Mouse (Mus musculus) megakaryocyte, adult 5-6 weeks (primary cell): ENCODE measurements around the gene Irf4. TPM values are rescaled to one million over a fixed set of nuclear protein-coding genes. Genes with fewer than 3 reads are reported as not detected.

Source experiments
- ATAC-seq: 2 replicates; pipeline ENCODE4 v1.8.0; 2016; ENCODE audit warnings: mild to moderate bottlenecking, inconsistent platforms; ENCODE audit not compliant: poor library complexity, severe bottlenecking
- total RNA-seq, 2 experiments: library from RNA; stranded (forward) in 1 of 2; stranded (reverse) in 1 of 2; fragments of 153-499, 151-499 nt in 1 of 2; fragments of 221-1000, 200-1000 nt in 1 of 2; gene quantifications; 2 replicates each; pipeline versions ENCODE4 v1.2.3 to v1.2.4; 2015 to 2017

Gene Irf4
- total RNA-seq, 2 experiments from 2014 or later = 12.4 to 13.0 TPM

DNA sequence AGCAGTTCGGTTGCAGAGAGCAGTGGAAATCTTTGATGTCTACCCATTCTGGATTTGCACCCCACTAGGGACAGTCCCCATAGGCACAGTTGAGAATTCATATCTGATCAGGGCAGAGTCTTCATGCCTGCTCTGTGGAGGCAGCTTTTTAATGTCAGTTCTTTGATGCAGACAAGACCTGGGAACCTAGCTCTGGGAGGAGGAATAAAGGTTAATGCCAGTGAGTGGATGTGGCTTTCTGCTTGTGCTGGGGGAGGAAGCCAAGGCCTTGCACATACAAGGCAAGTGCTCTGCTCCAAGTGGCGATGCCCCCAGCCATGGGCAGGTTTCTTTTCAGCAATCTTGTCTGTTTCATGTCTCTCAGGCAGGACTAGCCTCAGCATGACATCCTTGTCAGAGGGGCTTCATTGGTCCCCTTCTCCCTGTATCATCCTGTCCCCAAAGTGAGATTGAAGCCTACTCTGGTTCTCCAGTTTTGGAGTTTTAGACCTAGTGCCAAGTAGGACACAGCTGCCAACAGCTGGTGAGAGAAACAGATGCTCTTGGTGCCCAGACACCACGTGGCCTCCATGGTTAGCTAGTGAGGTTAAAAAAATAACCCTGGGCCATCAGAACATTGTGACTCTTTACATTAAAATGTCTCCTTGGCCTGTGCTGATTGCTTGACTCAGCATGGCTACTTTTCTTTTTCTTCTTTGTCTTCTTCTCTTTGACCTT, 11.5 kb downstream of the Irf4 start:
- ATAC-seq = no peak

DNA sequence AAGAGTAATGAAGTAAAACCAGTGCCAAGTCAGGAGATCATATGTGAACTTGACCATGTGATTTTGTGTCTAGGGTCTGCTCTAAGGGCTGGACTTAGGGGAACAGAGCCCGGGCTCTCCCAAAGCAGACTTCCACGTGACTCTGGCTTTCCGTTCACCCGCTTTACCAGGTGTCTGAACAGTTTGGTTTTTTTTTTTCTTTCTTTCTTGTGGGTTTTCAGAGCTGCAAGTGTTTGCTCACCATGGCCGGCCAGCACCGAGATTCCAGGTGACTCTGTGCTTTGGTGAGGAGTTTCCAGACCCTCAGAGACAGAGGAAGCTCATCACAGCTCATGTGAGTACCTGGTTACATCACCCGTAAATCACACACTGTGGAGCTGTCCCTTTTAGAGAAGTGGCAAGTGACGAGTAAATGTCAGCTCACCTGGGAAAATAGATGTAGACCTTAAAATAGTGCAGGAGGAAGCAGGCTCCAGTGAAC, 12.2 kb downstream of the Irf4 start:
- ATAC-seq = no peak

DNA sequence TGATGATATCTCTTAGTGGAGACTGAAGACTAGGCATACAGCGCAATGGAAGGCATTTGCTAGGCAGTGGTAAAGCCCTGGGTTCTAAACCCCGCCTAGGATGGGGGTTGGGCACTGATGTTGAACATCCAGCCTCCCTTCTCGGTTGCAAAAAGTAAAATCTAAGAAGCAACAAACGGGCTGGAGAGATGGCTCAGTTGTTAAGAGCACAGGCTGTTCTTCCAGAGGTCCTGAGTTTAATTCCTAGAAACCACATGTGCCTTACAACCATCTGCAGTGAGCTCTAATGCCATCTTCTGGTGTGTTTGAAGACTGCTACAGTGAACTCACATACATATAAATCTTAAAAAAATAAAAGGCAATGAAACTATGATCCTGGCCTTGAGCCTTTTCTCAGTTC, 13.2 kb downstream of the Irf4 start:
- no peak for ATAC-seq

DNA sequence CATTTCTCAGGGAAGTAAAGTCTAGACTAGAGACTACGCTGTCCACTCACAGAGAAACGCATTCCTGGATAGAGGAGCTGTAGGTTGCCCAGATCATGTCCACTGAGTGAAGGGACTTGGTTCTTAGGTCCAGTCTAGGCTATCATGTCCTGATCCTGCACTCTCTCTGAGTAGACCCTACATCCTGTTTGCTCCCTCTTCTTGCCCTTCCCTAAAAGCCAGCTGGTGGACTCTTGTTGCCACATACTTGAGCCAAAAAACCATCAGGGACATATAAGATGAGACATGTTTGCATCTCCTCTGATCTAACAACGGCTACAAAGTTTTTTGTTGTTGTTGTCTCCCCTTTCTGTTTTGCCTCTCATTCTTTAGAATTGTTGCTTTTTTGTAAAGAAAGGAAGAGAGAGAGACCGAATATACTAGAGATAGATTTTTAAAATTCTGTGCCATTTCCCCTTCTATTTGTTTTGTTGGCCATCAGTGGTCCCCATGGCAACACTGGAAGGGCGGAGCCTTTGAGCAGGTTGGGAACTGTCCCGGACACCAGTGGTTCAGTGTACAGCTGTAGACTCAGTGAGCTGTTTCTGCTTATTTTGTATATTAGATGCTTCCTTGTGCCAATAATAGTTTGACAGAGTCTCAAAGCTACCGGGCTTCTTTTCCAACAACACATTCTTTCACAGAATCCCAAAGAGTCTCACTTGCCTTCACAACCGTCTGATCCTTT, 15.2 kb downstream of the Irf4 start:
- 0 out of 2 replicates have a peak, but pooled peaks have one; percentile 36 for ATAC-seq

DNA sequence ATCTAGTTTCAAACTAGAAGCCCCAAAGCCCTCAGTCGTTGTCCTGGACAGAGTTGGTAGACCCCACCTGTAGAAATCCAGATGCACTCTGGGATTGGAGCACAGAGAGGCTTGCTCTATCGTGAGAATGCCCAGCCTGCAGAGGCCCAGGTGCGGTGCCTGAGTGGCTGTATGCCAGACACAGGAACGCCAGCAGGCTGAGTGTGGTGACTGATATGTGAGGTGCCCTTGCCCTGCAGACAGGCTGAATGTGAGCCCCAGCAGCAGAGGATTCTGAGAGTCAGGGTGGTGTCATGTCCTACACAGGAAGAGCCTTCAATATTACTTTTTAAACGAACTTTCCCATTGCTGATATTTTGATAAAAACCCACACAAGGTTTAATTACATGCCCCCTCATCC, 16.9 kb downstream of the Irf4 start:
- ATAC-seq = no peak

DNA sequence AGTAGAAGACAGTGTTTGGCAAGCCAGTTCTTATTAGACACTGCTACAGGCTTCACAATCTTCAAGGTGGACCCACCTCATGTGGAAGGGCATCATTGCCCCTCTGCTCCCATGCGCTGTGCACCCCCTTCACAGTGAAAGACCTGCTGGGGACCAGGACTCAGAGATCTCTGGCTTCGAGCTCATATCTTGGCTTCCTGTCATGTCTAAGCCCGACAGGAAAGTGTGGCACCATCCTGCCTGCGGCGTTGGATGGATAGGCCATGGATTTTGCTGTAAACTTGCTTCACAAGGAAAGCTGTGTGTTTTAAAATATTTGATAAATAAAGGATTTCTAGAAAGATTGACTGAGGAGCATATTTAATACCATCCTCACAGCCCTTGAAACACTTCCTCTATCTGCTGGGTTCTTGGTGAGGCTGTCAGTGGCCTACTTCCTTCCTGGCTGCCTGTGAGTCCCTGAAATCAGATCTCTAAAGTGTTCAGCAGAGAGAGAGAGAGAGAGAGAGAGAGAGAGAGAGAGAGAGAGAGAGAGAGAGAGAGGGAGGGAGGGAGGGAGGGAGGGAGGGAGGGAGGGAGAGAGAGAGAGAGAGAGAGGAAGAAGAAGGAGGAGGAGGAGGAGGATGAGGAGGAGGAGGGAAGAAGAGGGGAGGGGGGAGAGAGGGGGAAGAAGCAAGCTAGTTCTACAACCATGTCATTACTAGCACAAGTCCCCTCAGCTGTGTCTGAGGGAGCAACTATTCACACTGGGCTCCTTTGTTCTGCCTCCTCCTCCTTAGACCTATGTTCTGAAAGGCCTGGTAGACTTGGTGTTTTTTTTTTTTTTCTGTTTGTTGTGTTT, 17.8 kb downstream of the Irf4 start:
- ATAC-seq = peak; percentile 82

DNA sequence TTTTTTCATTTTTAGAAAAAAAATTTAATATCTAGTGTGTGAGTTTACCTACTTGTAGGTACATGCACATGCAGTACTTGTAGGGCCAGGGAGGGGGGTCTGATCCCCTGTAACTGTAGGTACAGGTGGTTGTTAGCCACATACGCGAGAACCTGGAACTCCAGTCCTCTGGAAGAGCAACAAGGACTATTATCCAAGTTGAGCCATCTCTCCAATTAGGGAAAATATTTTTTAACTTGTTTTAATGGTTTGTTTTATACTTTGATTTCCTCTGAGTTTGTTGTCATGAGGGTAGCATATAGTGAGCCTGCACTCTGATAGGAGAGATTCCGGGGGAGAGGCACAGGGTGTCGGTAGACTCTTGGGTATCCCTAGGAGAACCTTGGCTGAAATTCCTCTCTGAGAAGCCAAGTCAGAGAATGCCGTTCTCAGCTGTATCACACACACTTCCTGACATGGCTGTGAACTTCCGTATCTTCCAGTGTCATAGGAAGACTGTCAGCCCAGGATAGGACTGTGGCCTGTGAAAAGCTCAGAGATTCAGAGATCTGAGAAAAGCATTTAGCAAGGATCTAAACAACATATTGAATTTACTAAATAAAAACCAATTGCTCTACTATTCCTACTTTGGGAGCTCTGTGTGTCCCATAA, 18.6 kb downstream of the Irf4 start:
- no peak for ATAC-seq

DNA sequence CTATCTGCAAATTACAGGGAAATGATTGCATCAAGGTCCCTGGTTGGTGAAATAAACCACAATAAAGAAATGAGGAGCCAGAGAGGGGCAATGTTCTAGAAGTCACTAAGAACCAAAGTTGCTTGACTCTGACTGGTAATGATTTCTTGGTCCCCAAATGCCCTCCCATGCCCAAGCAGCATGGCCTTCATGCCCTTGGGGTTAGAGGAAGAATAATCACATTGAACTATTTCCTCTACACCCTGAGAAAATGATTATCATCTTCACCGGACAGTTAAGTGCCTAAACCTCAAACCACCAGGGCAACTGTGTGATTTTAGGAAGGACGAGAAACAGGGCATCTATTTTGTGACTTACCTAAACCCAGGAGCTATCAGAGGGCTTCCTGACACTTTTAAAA, 27.0 kb downstream of the Irf4 start:
- ATAC-seq = no peak

DNA sequence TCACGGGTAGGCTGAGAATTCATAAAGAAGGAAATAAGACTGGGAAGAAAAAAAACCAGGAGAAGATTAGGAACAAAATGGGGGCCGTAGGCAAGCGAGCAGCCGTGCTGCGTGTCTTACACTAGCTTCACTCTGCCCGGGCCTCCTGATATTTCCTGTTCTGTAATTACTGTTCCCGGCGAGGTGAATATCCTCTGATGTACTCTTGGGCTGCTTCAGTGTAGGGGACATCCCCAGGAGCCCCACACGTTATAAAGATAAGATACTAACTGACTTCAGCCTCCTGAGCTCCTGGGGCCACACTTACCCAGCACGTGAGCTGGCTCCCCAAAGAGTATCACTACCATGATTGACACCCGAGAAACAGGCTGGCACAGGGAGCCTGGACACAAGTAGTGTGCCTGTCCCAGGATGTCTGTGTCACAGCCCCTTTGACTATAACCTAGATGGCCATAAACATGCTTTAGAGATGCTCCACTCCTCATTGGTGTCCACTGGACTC, 28.7 kb downstream of the Irf4 start:
- ATAC-seq = no peak

DNA sequence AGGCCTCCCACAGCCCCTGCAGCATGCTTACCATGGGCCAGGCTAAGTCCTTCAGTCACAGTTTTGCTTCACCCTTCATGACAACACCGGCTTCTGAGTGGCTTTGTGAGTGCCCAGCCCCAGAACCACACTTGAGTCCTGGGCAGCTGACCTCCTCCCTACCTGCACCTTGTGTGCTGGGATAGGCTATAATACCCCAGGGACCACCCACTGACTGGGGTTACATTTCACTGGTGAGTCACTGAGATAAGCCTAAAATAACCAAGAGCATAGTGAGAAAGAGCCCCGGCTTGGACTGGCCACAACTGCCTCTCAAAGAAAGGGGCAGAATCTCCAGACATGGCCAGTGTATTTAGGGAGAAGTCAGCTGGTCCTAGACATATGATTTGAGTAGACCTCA, 32.9 kb downstream of the Irf4 start:
- no peak for ATAC-seq

DNA sequence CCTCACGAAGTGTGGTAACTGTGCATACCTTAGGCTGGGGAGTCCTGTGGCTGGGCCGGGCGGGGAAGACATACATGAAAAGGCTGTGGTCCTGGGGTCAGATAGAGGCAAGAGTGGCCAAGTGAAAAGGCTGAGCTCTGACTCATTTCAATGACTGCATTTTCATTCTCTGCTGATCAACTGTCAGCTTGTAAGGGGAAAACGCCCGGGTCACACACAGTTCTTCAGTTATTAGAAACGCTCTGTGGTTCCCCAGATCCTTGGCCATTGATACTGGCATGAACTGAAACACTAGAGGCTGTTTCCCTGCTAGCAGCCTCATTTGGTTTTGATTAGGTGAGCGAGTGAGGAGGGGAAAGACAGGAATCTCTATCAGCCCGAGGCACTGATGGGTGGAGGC, 33.4 kb downstream of the Irf4 start:
- no peak for ATAC-seq

DNA sequence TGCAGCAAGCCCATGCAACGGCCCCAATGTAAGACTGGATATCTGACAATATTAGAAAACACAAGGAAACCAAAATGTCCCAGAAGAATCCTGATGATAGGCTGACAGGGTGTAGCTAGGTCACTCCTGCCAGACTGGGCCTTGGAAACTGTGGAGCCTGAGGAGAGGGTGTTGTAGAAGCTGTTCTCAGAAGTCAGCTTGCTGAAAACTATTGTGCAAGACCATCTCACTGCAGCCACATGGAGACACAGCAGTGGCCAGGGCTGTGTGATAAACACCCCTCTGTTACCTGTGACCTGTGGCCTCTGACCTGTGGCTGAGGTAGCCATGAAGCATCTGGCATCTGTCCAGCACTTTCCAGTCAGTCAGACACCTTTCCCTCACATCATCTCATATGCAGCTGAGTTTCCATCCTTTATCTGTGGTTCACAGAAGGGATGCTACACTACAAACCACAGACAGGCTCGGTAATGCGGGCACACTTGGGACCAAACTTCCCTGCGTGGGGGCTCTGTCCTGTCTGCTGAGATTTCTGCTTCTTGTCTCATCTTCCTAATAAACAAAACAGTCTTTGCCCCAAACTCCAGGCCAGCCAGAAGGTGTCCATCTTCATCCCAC, 36.5 kb downstream of the Irf4 start:
- no peak for ATAC-seq

DNA sequence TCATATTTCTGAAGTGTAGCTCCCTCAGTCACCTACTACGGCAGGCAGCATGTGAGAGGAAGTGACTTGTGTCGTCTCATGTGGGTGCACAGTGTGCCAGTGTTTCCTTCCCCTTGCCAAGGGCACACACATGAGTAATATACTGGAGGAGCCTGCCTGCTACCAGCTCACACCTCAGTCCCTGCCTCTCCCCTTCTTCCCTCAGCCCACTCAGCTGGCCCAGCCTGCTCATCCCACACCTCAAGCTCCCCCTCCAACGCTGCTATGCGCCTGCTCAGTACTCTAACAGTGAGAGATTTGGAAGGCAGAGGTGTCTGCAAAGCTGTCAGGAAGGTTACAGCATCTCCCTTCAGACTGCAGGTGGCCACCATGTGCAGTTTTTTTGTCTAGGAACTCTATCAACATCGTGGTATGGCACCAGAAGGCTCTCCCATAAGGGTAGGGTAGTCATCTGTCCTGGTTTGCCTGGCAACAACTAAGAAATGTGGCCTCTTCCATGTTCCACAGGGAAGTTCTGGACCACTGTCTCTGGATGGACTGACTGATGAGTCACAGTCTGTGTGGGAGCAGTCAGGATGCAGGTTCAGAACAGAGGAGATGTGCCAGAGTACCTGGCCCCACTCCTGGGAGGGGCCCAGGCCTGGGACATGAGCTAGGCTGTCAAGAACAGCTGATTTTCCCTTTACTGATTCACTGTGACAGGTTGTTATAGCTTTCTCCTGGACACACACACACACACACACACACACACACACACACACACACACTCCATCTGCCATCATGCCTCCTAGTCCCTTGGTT, 37.4 kb downstream of the Irf4 start:
- peak; percentile 94 for ATAC-seq

DNA sequence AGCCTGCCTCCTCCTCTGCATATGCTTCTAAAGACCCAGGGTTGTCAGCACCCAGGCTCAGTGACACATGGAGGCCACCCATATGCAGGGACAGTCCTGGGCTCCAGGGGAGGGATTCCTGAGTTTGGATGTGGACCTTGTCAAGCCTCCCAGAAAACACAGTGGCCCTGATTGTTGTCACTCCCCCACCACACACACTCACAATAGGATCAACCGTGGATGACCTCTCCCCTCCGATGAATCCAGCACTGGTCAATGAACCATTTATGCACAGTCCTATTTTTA, 38.0 kb downstream of the Irf4 start:
- ATAC-seq = no peak

DNA sequence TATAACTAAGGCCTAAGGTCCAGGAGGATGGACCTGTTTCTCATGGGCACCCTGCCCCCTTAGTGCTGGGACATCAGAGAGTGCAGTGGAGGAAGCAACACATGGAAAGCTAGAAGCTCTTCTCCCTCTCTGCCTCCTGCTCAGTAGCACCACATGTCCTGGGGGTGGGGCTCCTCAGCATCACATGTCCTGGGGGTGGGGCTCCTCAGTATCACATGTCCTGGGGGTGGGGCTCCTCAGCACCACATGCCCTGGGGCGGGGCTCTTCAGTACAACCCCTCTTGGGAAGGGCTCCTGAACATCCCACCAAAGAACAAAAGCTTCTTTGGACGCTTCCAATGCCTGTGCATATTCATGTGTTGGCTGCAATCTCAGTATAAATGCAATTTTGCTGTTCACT, 38.5 kb downstream of the Irf4 start:
- ATAC-seq = no peak

DNA sequence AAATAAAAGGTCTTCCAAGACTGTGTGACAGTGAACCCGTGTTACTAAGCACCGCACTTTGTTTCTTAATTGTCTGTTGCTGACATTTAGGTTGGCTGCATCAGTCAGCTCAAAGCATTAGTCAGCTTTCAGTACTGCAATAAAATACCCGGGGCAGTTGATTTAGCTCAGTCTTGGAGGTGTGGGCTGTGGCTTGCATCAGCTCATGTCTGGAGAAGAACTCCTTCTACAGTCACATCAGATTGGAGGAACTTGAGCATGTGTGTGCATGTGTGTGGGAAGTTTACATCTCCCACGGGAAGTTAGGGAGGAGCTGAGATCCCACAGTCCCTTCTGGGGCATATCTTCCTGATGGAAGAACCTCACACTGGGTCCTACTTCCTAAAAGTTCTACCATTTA, 38.9 kb downstream of the Irf4 start:
- no peak for ATAC-seq

DNA sequence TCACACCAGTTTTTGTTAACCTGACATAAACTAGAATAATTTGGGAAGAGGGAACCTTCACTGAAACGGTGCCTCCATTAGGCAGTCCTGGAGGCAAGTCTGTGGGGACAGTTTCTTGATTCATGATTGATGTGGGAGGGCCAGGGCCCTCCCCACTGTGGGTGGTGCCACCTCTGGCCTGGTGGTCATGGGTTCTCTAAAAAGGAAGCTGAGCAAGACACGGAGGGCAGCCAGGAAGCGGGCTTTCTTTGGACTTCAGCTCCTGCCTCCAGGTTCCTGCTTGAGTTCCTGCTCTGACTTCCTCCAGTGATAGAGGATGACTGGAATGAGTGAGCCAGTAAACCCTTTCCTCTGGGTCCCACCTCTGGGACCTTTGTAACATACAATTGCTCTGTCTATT, 39.4 kb downstream of the Irf4 start:
- no peak for ATAC-seq

DNA sequence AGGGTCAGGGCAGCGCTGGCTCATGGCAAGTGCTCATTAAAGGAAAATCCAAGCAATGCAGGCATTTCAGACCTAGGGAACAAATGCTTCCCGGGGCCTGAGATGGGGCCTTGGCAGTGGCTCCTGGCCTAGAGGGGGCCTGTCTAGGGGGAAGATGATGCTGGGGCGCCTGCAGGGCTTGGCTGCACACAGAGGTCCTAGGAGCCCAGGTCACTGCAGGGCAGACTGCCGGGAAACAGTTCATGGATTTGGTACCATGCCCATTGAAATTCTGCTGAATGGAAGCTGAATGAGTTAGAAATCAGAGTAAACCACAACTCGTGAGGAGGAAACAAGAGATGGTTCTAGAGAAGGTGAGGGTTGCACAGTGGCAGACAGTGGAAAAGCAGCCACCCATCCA, 41.0 kb downstream of the Irf4 start:
- no peak for ATAC-seq

DNA sequence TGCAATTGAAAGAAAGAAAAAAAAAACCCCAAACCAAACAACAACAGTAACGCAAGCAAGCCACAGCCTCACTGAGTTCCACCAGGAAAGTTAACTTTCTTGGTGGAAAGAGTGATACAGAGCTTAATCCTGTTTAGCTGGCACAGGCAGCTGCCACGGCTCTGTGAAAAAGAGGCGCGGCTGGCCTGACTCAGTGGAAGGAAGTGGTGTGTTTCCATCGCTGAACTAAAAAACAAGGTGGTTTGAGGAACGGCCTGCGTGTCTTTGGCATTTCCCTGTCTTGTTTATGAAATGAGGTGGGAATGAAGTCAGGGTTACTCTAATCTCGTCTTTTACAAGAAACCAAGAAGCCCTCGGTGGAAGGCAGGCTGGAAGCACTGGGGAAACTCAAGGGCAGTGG, 43.3 kb downstream of the Irf4 start:
- peak; percentile 64 for ATAC-seq

DNA sequence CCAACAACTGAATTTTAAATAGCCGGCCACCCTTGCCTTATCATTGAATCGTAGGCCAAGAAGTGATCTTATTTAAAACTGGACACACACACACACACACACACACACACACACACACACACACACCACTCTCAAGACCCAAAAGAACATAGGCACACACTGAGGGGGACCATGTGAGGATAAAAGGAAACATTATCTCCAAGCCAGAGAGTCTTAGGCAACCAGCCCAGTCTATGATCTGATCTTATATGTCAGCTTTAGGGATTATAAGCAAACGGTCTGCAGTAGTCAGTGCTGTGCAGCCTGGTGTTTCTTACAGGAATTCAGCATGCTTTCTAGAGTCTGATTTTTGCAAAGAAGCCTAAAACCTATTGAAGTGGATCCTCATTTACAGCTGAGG, 43.7 kb downstream of the Irf4 start:
- no peak for ATAC-seq
